Mouse (Mus musculus): ENCODE measurements around the gene Sbno1. TPM values are rescaled to one million over a fixed set of nuclear protein-coding genes. Genes with fewer than 3 reads are reported as not detected.
A peak's percentile ranks its signal among the peaks of the same experiment; 100 is the strongest.

Gene Sbno1
- total and polyA plus RNA-seq, 3 experiments, result 32.4 to 500 (median 38.8) TPM

DNA sequence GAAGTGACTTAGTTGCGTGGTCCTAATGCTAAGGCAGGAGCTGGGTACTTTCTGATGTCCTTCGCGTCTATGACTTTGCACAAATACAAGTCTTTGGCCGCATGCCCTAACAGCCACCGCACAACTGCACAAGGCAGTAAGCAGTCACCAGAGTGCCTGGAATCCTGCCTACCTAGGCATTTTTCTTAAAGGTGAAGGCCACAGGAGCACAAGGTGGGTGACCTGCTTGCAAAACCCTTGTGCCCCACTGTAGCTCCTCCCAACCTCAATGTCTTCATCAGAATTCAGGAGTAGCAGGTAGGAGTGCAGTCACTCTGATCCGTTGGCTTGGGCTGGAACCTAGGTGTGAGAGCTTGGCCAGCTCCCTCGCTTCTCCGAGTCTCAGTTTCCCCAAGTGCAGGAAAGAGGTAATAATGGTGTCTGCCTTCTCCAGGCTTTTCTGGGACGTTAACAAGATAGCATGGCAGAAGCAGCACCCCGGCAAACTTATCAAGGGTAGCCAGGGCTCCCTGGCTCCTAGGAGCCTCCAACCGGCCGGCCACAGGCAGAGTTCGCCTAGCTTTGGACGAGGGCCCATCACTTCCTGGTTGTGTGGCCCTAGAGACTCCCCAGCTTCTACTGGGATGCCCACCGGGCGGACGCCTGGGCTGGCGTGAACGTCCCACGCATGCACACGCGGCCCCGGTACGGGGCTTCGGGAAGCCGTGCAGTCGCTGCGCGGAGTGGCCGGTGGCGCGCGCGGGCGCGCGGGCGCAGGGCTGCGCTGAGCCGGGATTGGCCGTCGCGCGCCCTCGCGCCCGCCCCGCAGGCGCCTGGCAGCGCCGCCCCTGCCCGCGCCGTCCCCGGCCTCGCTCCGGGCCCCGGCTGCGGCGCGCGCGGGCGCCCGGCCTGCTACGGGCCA lies 19.1 kb upstream of the Sbno1 start (continued):
- no peak for TF ChIP-seq CHD1 (IDR thresholded peaks at IDR 0.05; ENCODE audit: low read depth, low read length)
- peak; percentile 75 for TF ChIP-seq NELFE (IDR thresholded peaks at IDR 0.05; ENCODE audit: low read depth, low read length)
- no peak for TF ChIP-seq E2F4 (IDR thresholded peaks at IDR 0.05; ENCODE audit: borderline replicate concordance, low read depth, low read length)
- no peak for TF ChIP-seq TAL1 (IDR thresholded peaks at IDR 0.05; ENCODE audit: low read length)

DNA sequence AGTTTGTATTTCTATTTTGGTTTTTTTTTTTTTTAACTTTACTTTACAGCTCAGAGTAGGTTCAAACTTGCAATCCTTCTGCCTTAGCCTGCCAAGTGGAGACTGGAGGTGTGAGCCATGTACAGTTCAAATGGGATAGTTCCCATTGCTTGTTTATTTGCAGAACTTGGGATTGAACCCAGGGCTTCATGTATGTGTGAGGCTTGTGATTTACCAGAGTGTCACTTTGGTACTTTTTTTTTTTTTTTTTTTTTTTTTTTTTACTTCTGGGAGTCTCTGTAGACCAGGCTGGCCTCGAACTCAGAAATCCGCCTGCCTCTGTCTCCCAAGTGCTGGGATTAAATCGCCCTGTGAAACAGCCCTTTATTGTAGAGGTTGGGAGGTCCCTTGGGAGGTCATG lies 18.4 kb upstream of the Sbno1 start:
- H3K27me3 ChIP-seq (ENCODE audit: control insufficient read depth in 1 of 2, insufficient read depth in 2 of 2, low read length in 2 of 2), result no peaks in the 10 kb centered on the region
- H3K9me3 ChIP-seq (replicated peaks; ENCODE audit: insufficient read depth, low read length), result no peaks in the 10 kb centered on the region
- peaks cover 54% of the 10 kb centered on the region for H3K79me2 ChIP-seq (ENCODE audit: control insufficient read depth, insufficient read depth, low read length, poor library complexity)
- peak overlapping the region; percentile 14 to 62; a peak in 3 of 4 replicates for H3K4me3 ChIP-seq (ENCODE audit: control insufficient read depth in 1 of 2, insufficient read depth in 1 of 2, low read depth in 2 of 2, low read length in 2 of 2)
- DNase-seq (ENCODE audit: low read depth, low spot score), result no peak
- H3K4me1 ChIP-seq (ENCODE audit: control insufficient read depth in 1 of 2, insufficient read depth in 2 of 2, low read length in 2 of 2), result peaks cover 8 to 29% of the 10 kb centered on the region in 2 experiments
- peak; percentile 87 for TF ChIP-seq ZNF384 (IDR thresholded peaks at IDR 0.05; ENCODE audit: low read depth, low read length)
- TF ChIP-seq ZKSCAN1 (IDR thresholded peaks at IDR 0.05; ENCODE audit: low read depth, low read length), result no peak
- peaks cover 14 to 43% of the 10 kb centered on the region in 2 experiments for H3K36me3 ChIP-seq (ENCODE audit: control insufficient read depth in 1 of 2, insufficient read depth in 2 of 2, low read length in 2 of 2)
- H3K9ac ChIP-seq (ENCODE audit: control insufficient read depth, low read depth, low read length, poor library complexity, severe bottlenecking), result peak overlapping the region; percentile 74
- H3K27ac ChIP-seq (ENCODE audit: control insufficient read depth, low read depth, low read length), result peak overlapping the region; percentile 75

DNA sequence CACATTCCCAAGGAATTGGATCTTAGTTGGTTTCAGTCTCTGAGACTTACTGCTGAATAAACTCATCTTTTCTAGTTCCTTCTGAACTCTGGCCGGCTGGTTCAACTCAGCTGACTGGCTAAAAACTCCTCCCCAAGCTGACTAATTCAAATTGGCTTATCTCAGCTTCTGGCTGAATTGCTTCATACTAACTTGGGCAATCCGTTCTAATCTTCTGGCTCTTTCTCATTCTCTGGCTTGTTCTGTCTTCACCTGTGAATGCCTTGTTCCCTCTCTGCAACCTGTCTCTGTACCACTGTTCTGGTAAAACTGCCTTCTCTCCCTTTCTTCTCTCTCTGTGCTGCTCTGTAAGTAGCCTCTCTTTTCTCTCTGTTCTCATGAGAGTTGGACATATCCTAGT lies 16.8 kb upstream of the Sbno1 start:
- peak overlapping the region; percentile 29; the same call in 1 of the 2 replicates for H3K9ac ChIP-seq (ENCODE audit: control insufficient read depth, low read depth, low read length, poor library complexity, severe bottlenecking)
- no peak overlapping the region; a peak in 1 of 4 replicates for H3K4me3 ChIP-seq (ENCODE audit: control insufficient read depth in 1 of 2, insufficient read depth in 1 of 2, low read depth in 2 of 2, low read length in 2 of 2)
- H3K27me3 ChIP-seq (ENCODE audit: control insufficient read depth in 1 of 2, insufficient read depth in 2 of 2, low read length in 2 of 2), result no peaks in the 10 kb centered on the region
- peak overlapping the region; percentile 70 for H3K27ac ChIP-seq (ENCODE audit: control insufficient read depth, low read depth, low read length)
- no peaks in the 10 kb centered on the region for H3K9me3 ChIP-seq (replicated peaks; ENCODE audit: insufficient read depth, low read length)
- H3K36me3 ChIP-seq (ENCODE audit: control insufficient read depth in 1 of 2, insufficient read depth in 2 of 2, low read length in 2 of 2), result peaks cover 4 to 35% of the 10 kb centered on the region in 2 experiments
- peaks cover 8 to 33% of the 10 kb centered on the region in 2 experiments for H3K4me1 ChIP-seq (ENCODE audit: control insufficient read depth in 1 of 2, insufficient read depth in 2 of 2, low read length in 2 of 2)
- peaks cover 40% of the 10 kb centered on the region for H3K79me2 ChIP-seq (ENCODE audit: control insufficient read depth, insufficient read depth, low read length, poor library complexity)
- peak; percentile 79 for DNase-seq (ENCODE audit: low read depth, low spot score)
- TF ChIP-seq USF1 (IDR thresholded peaks at IDR 0.05; ENCODE audit: low read depth, low read length), result peak; percentile 10; the same call in 1 of the 2 replicates
- peak; percentile 76 for TF ChIP-seq GATA1 (IDR thresholded peaks at IDR 0.05; ENCODE audit: low read depth, low read length)
- 0 out of 2 replicates have a peak, but pooled peaks have one; percentile 26 for TF ChIP-seq MXI1 (IDR thresholded peaks at IDR 0.05; ENCODE audit: low read depth, low read length)
- no peak; a peak in 1 of 4 replicates for TF ChIP-seq EP300 (IDR thresholded peaks at IDR 0.05; ENCODE audit: low read depth in 1 of 2, low read length in 2 of 2)
- TF ChIP-seq MYB (IDR thresholded peaks at IDR 0.05; ENCODE audit: low read depth, low read length), result no peak
- no peak for TF ChIP-seq UBTF (IDR thresholded peaks at IDR 0.05; ENCODE audit: borderline replicate concordance, insufficient read depth, low read depth, low read length)
- 0 out of 2 replicates have a peak, but pooled peaks have one; percentile 10 for TF ChIP-seq MAX (IDR thresholded peaks at IDR 0.05; ENCODE audit: low read length)
- no peak for TF ChIP-seq ELF1 (IDR thresholded peaks at IDR 0.05; ENCODE audit: low read depth, low read length)
- TF ChIP-seq BHLHE40 (IDR thresholded peaks at IDR 0.05; ENCODE audit: borderline replicate concordance, low read depth, low read length), result no peak
- peak; percentile 9; the same call in 1 of the 2 replicates for TF ChIP-seq RCOR1 (IDR thresholded peaks at IDR 0.05; ENCODE audit: low read depth, low read length)
- TF ChIP-seq TBP (IDR thresholded peaks at IDR 0.05; ENCODE audit: low read depth, low read length), result no peak
- TF ChIP-seq SIN3A (IDR thresholded peaks at IDR 0.05; ENCODE audit: low read length), result peak; percentile 78
- 0 out of 2 replicates have a peak, but pooled peaks have one; percentile 22 for TF ChIP-seq MAZ (IDR thresholded peaks at IDR 0.05; ENCODE audit: low read depth, low read length)
- TF ChIP-seq MAFK (IDR thresholded peaks at IDR 0.05; ENCODE audit: borderline replicate concordance, low read depth, low read length), result peak; percentile 45; the same call in 1 of the 2 replicates
- peak; percentile 95 for TF ChIP-seq ETS1 (IDR thresholded peaks at IDR 0.05; ENCODE audit: low read depth, low read length)
- no peak for TF ChIP-seq USF2 (IDR thresholded peaks at IDR 0.05; ENCODE audit: borderline replicate concordance in 1 of 2, insufficient read depth in 1 of 2, low read depth in 1 of 2, low read length in 2 of 2)
- TF ChIP-seq RAD21 (IDR thresholded peaks at IDR 0.05; ENCODE audit: low read depth, low read length), result no peak
- peak; percentile 24; the same call in 1 of the 2 replicates for TF ChIP-seq TCF12 (IDR thresholded peaks at IDR 0.05; ENCODE audit: low read depth, low read length)
- no peak for TF ChIP-seq ZNF384 (IDR thresholded peaks at IDR 0.05; ENCODE audit: low read depth, low read length)
- TF ChIP-seq CHD2 (IDR thresholded peaks at IDR 0.05; ENCODE audit: low read length), result no peak
- no peak for TF ChIP-seq POLR2AphosphoS2 (IDR thresholded peaks at IDR 0.05; ENCODE audit: low read length)
- TF ChIP-seq NRF1 (IDR thresholded peaks at IDR 0.05; ENCODE audit: insufficient read depth, low read depth, low read length, poor library complexity, severe bottlenecking), result no peak

All from MEL (cell line).